Mouse (Mus musculus) bone marrow, adult 2 months (tissue): Measurements from ENCODE around the gene Upk1a.

ENCODE experiments used
- CTCF ChIP-seq: fragments of 200-500 bp; IDR thresholded peaks from 2 replicates; pipeline ENCODE4 v1.5.1; 2011; ENCODE audit warnings: low read length, control low read depth; ENCODE audit not compliant: control insufficient read depth, insufficient read depth
- POLR2A ChIP-seq: fragments of 200-500 bp; IDR thresholded peaks from 2 replicates; pipeline ENCODE4 v1.6.1; 2011; ENCODE audit warnings: low read depth, mild to moderate bottlenecking, control low read depth, low read length, borderline replicate concordance; ENCODE audit not compliant: control insufficient read depth

DNA sequence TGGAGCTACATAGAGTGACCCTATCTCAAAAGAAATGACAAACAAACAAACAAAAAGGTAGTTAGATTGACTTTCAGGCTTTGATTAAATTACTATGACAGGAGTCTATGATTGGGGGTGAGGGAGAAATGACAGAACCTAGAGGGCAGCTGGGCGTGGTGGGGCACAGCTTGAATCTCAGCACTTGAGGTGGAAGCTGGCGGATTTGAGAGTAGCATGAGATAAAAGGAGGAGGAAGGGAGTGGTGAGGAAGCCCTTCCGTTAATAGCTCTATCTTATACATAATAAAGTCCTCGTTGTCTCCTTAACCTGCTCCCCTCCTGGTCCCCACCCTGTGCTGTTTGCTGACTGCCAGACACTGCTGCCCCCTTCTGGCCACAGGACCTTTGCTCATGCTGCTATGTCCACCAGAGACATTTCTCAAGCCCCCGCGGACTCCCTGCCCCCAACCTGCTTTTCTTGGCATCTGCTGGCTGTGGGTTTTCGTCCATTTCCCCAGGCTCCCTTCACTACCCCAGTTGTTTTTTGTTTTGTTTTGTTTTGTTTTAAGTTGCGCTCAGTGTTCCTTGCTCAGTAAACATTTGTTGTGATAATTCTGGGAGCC lies 4.8 kb downstream of the Upk1a start:
- TF ChIP-seq POLR2A (no peak), CTCF (peak; percentile 83)
